Mouse (Mus musculus) stomach, postnatal 0 days (tissue): ENCODE data around the gene 4930432K21Rik. TPM values are rescaled to one million over a fixed set of nuclear protein-coding genes. Genes with fewer than 3 reads are reported as not detected.

ENCODE experiments used
- ATAC-seq: fragments of 200-750 bp; cut with Nextera tagmentation; 2 replicates; pipeline ENCODE4 v1.8.0; 2017; ENCODE audit not compliant: low FRiP score, low TSS enrichment
- DNase-seq: peaks from one replicate; pipeline ENCODE4 v3.0.0-alpha.2; 2016; ENCODE audit warnings: low spot score
- H3K27ac ChIP-seq: fragments of 300-500 bp; sonication (generic); replicated peaks from 2 replicates; pipeline ENCODE4 v1.5.1; 2014; ENCODE audit warnings: mild to moderate bottlenecking, control low read depth
- H3K27me3 ChIP-seq: fragments of 300-500 bp; sonication (generic); 2 replicates; pipeline ENCODE4 v1.6.1; 2014; ENCODE audit warnings: low read length; ENCODE audit not compliant: control insufficient read depth, insufficient read depth
- H3K36me3 ChIP-seq: fragments of 300-500 bp; sonication (generic); 2 replicates; pipeline ENCODE4 v1.6.1; 2014; ENCODE audit warnings: low read length, mixed read lengths; ENCODE audit not compliant: control insufficient read depth, insufficient read depth
- H3K4me1 ChIP-seq: fragments of 300-500 bp; sonication (generic); replicated peaks from 2 replicates; pipeline ENCODE4 v1.6.1; 2014; ENCODE audit warnings: antibody characterized with exemption; ENCODE audit not compliant: control insufficient read depth, insufficient read depth
- H3K4me2 ChIP-seq: fragments of 300-500 bp; sonication (generic); replicated peaks from 2 replicates; pipeline ENCODE4 v1.6.1; 2014; ENCODE audit warnings: low read depth, mild to moderate bottlenecking, control low read depth, moderate library complexity
- H3K4me3 ChIP-seq: fragments of 300-500 bp; sonication (generic); 2 replicates; pipeline ENCODE4 v1.5.1; 2014; ENCODE audit warnings: low read depth, low read length, control low read depth
- H3K9ac ChIP-seq: fragments of 300-500 bp; sonication (generic); 2 replicates; pipeline ENCODE4 v1.6.1; 2014; ENCODE audit warnings: mild to moderate bottlenecking, low read length, control low read depth, mixed read lengths
- H3K9me3 ChIP-seq: fragments of 300-500 bp; sonication (generic); 2 replicates; pipeline ENCODE4 v1.6.1; 2016; ENCODE audit warnings: low read length; ENCODE audit not compliant: control insufficient read depth
- CTCF ChIP-seq: IDR thresholded peaks from 2 replicates; pipeline ENCODE4 v1.5.1; 2016; ENCODE audit warnings: antibody characterized with exemption, low read depth, mild to moderate bottlenecking, moderate library complexity
- EP300 ChIP-seq: optimal IDR thresholded peaks from 2 replicates; pipeline ENCODE3; 2016; ENCODE audit warnings: antibody characterized with exemption
- WGBS: fragments of 180-500 bp; shearing (Covaris S2); extraction: QIAGEN DNeasy Blood & Tissue Kit; methylation state at CpG from one replicate; pipeline ENCODE4 v1.1.7; 2014; 5-methylcytosine and 5-hydroxymethylcytosine counted together
- polyA plus RNA-seq: library from polyadenylated mRNA; unstranded; fragments of >200 nt; fragmentation: Nextera tagmentation; extraction: Ambion mirVana; gene quantifications from 2 replicates; pipeline ENCODE4 v1.2.1, GENCODE M21; 2015

The 4930432K21Rik gene
- polyA plus RNA-seq, 1 experiment from 2014 or later, result 0.28 TPM

DNA sequence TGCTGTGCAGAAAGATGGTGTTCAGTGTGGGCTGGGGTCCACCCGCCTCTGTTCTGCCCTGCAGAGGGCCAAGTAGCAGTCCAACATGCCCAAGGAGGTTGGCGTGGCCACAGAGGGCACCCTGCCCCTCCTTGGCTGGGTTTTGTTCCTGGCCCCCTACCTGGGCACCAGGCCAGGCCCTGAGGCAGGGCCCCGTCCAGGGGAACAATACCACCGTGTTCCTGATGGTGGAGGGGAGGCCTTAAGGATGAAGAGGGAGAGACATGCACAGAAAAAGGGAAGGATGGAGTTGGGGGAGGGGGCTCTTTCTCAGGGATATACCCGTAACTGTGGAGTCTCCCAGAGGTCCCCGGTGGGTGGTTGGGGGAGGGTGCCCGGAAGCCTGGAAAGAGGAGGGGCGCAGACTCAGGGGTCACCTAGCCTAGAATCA lies 52.3 kb downstream of the 4930432K21Rik start:
- H3K27ac ChIP-seq, result peak overlapping the region; percentile 99
- 18% methylated on average over 8 of the region's 8 CpGs for WGBS
- H3K9ac ChIP-seq, result peak overlapping the region; percentile 93
- peaks cover 22% of the 10 kb centered on the region for H3K4me1 ChIP-seq
- ATAC-seq (no peak), DNase-seq (no peak)
- no peaks in the 10 kb centered on the region for H3K9me3 ChIP-seq
- TF ChIP-seq EP300 (no peak), CTCF (0 out of 2 replicates have a peak, but pooled peaks have one; percentile 10)
- H3K36me3 ChIP-seq, result peaks cover 2% of the 10 kb centered on the region; the same call in 1 of the 2 replicates
- H3K4me2 ChIP-seq, result peak overlapping the region; percentile 92
- peak overlapping the region; percentile 72 for H3K4me3 ChIP-seq
- no peaks in the 10 kb centered on the region for H3K27me3 ChIP-seq

DNA sequence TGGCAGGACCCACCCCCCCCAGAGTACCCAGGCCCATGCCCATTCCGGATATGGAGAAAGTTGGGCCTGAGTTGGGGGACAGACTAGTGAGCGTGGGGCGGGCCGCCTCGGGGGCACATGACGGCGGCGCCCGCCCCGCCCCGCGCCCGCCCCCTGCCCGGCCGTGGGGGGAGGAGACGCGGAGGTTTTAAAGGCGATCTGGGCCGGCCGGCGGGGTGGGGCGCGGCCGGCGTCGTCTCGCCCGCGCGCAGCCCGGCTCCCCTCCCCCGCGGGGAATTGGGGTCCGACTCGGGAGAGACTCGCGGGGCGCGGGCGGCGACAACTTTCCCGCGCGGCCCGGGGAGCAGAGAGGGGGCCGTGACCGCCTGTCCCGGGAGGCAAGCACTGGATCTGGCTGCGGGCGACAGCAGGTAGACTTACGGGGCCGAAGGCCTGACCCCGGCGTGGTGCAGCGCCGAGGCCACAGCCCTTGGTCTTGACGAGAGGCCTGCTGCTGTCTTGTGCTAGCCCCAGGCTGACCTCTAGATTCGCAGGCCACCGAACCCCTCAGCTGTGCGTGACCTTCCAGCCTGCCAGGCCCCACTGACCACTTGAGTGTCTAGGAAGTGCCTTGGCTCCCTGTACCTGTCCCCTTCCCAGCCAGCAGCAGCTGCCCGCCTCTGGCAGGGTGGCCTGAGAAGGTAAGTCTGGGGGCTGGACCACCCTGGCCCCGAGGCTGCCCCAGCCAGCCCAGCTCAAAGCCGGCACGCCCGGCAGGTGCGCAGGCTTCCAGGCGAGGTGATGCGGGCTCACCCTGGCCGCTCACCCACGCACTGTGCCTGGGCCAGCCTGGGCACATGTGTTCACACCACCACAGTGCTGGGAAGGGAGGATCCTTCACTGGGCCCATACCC lies 53.1 kb downstream of the 4930432K21Rik start:
- Histone ChIP-seq H3K4me3 (peak overlapping the region; percentile 72), H3K9me3 (no peaks in the 10 kb centered on the region), H3K27ac (peak overlapping the region; percentile 99), H3K36me3 (peaks cover 8% of the 10 kb centered on the region; the same call in 1 of the 2 replicates), H3K27me3 (no peaks in the 10 kb centered on the region), H3K9ac (peak overlapping the region; percentile 93), H3K4me2 (peak overlapping the region; percentile 92), H3K4me1 (peaks cover 22% of the 10 kb centered on the region)
- DNase-seq, result peak; percentile 86
- ATAC-seq, result peak; percentile 22
- TF ChIP-seq CTCF (no peak), EP300 (peak; percentile 45)
- 2% methylated on average over 35 of the region's 70 CpGs for WGBS

DNA sequence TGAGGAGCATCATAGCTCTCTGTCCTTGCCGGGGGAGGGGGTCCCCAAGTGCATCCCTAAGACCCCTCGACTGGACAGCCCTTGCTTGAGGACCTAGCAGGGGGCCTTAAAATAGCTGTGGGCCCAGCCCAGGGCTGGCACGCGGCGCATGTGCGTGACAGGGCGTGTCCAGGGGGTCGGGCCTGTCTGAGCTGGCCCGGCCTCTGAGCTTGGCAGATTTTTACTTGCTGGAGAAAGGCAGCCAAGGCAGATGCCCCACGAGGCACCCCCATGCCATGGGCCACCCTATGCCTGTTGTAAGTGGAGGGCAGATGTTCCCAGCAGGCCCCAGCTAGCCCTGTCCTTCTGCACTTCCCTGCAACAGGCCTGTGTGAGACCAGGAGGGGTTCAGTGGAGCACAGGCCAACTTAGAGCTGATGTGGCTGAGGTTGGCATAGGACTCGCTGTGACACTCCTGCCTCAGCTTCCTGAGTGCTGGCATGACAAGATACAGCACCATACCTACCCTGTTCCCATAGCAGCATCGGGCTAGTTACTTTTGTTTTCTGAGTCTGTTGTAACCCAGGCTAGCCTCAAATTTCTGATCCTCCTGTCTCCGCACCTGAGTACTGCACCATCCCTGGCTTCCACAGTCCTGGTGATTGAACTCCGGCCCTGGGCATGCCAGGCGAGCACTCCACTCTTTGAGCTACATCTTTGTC lies 53.9 kb downstream of the 4930432K21Rik start:
- H3K4me1 ChIP-seq, result peaks cover 22% of the 10 kb centered on the region

DNA sequence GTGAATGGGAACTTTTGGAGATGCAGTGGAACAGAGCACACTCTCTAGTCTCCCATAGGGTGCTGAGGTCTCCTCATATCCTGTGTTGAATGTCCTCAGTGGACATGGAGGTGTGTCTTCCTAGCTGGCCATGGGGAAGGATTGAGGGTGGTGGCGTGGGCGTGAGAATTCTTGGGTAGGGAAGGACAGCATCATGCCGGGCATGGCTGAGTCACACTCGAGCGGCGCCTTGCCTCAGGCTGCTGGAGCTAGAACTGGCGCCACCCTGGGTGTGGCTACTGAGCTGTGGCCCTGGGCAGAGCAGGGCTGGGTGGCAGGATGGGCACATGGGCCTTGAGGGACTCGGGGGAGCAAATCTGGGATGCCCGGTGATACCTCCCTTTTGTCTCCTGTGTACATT lies 54.6 kb downstream of the 4930432K21Rik start:
- no peaks in the 10 kb centered on the region for H3K9me3 ChIP-seq
- 38% methylated on average over 9 of the region's 9 CpGs for WGBS
- peak overlapping the region; percentile 72 for H3K4me3 ChIP-seq
- peak overlapping the region; percentile 99 for H3K27ac ChIP-seq
- peaks cover 8% of the 10 kb centered on the region; the same call in 1 of the 2 replicates for H3K36me3 ChIP-seq
- DNase-seq (peak; percentile 89), ATAC-seq (peak; percentile 65)
- no peaks in the 10 kb centered on the region for H3K27me3 ChIP-seq
- peak overlapping the region; percentile 92 for H3K4me2 ChIP-seq
- TF ChIP-seq EP300, result no peak
- no peak for TF ChIP-seq CTCF
- peak overlapping the region; percentile 93 for H3K9ac ChIP-seq
- peaks cover 22% of the 10 kb centered on the region for H3K4me1 ChIP-seq

More for the DNA sequence above, 53.9 kb downstream of the 4930432K21Rik start:
- H3K9me3 ChIP-seq, result no peaks in the 10 kb centered on the region
- peak overlapping the region; percentile 72 for H3K4me3 ChIP-seq
- DNase-seq, result peak; percentile 85
- peak; percentile 22 for ATAC-seq
- H3K36me3 ChIP-seq, result peaks cover 8% of the 10 kb centered on the region; the same call in 1 of the 2 replicates
- WGBS, result 25% methylated on average over 15 of the region's 15 CpGs
- H3K9ac ChIP-seq, result peak overlapping the region; percentile 93
- peak overlapping the region; percentile 92 for H3K4me2 ChIP-seq
- peak overlapping the region; percentile 99 for H3K27ac ChIP-seq
- H3K27me3 ChIP-seq, result no peaks in the 10 kb centered on the region
- TF ChIP-seq EP300 (no peak), CTCF (no peak)

DNA sequence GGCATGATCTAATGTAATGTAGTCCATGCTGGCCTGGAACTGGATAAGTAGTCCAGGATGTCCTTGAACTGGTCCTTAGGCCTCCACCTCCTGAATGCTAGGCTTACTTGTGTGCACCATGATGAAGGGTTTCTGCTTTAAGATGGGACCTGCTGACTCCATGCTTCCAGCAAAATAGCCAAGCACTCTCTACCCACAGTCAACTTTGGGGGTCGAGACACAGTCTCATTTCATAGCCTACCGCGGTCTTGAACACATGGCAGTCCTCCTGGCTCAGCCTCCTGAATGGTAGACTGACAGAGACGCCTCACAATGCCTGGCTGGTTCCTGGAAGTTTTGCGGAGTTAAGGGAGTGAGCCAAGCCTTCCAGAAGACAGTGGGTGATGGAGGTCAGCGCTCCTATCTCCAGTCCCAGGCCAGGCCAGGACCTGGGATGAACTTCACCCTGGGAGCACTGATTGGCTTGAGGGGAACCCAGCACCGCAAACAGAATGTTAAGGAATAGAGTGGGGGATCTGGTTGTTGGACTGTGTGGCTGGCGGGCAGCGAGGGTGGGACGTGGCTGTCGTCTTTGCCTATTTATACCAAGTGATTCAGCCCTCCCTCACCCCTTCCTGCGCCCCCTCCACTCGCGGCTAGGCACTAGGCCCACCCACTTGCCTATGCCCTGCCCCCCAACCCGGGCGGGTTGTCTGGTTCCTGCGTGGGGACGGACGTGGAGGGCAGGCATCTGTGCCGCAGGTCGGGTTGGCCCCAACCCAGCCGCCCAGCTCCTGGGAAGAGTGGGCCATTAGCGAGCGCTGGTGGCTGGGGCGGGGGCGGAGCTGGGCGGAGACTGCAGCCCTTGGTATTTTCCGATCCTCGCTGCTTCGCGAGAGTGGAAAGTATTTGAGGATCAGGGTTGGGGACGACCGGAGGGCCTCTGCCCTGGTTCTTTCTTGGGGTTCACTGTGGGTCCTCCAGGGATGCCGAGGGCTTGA lies 55.4 kb downstream of the 4930432K21Rik start:
- ATAC-seq (peak; percentile 49), DNase-seq (peak; percentile 85)
- H3K9me3 ChIP-seq, result no peaks in the 10 kb centered on the region
- H3K27me3 ChIP-seq, result no peaks in the 10 kb centered on the region
- 6% methylated on average over 33 of the region's 34 CpGs for WGBS
- H3K9ac ChIP-seq, result peak overlapping the region; percentile 93
- peaks cover 19% of the 10 kb centered on the region for H3K4me1 ChIP-seq
- peaks cover 10% of the 10 kb centered on the region for H3K36me3 ChIP-seq
- TF ChIP-seq EP300, result no peak
- TF ChIP-seq CTCF, result no peak
- peak overlapping the region; percentile 92 for H3K4me2 ChIP-seq
- peak overlapping the region; percentile 72 for H3K4me3 ChIP-seq
- H3K27ac ChIP-seq, result peak overlapping the region; percentile 99
